Mouse (Mus musculus): ENCODE data around the gene Capns1. TPM values are rescaled to one million over a fixed set of nuclear protein-coding genes. Genes with fewer than 3 reads are reported as not detected.
A peak's percentile ranks its signal among the peaks of the same experiment; 100 is the strongest.

Gene Capns1
- polyA plus RNA-seq, 1 experiment from 2014 or later: 62.0 TPM

DNA sequence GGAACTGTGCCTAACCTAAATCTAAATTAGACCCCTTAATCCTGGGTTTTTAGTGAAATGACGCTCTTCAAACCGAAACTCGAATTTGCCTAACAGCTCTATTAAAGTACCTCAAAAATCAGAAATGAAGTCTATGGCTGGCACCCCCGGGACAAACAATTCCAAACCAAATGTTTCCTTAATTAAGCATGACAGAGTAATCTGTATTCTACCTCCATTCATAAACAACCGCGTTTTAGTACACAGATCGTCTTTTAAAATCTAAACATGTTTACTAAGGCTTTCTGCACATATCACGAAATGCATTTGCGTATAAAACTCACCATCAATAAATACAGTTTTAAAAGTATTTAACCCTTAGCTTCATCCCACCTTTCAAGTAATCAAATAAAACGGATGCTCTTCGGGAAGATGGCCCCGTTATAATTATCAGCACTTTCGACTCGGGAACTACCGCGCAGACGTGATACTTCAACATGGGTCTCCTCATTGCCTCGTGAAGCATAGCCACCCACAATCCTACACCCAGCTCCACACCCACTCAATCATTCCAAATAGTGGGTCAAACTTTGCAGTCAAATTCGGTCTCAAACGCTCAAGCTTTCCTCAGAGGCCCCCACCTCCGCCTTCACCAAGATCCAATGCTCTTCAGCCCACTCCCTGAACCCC is 29.6 kb downstream of the Capns1 start:
- Histone ChIP-seq H3K9ac (peak overlapping the region; percentile 83), H3K4me3 (replicated peaks; ENCODE audit: low read length) (peak overlapping the region; percentile 71), H3K36me3 (replicated peaks; ENCODE audit: control insufficient read depth, insufficient read depth) (peaks cover 25% of the 10 kb centered on the region), H3K4me1 (replicated peaks; ENCODE audit: control insufficient read depth, insufficient read depth, low read length) (peaks cover 14% of the 10 kb centered on the region), H3K4me2 (replicated peaks) (peak overlapping the region; percentile 59), H3K27ac (peak overlapping the region; percentile 90), H3K9me3 (ENCODE audit: control insufficient read depth, low read length) (peaks cover 31% of the 10 kb centered on the region), H3K27me3 (ENCODE audit: control insufficient read depth, insufficient read depth, low read length) (no peaks in the 10 kb centered on the region)
- peak; percentile 47 for ATAC-seq (ENCODE audit: low FRiP score)
- DNase-seq (ENCODE audit: low spot score): peak; percentile 68
- 4% methylated on average over 21 of the region's 21 CpGs for WGBS

GRCm38 (mm10) chr7:30164745-30165144 is 33.9 kb downstream of the Capns1 start:
- H3K27me3 ChIP-seq (ENCODE audit: control insufficient read depth, insufficient read depth, low read length): no peaks in the 10 kb centered on the region
- no peak overlapping the region for H3K27ac ChIP-seq
- no peak for DNase-seq (ENCODE audit: low spot score)
- H3K36me3 ChIP-seq (replicated peaks; ENCODE audit: control insufficient read depth, insufficient read depth): peaks cover 63% of the 10 kb centered on the region
- WGBS: 98% methylated on average over 2 of the region's 2 CpGs
- peaks cover 14% of the 10 kb centered on the region for H3K4me1 ChIP-seq (replicated peaks; ENCODE audit: control insufficient read depth, insufficient read depth, low read length)
- H3K9me3 ChIP-seq (ENCODE audit: control insufficient read depth, low read length): peaks cover 70% of the 10 kb centered on the region
- ATAC-seq (ENCODE audit: low FRiP score): no peak
- H3K4me3 ChIP-seq (replicated peaks; ENCODE audit: low read length): no peak overlapping the region
- no peak overlapping the region for H3K9ac ChIP-seq
- no peak overlapping the region for H3K4me2 ChIP-seq (replicated peaks)

DNA sequence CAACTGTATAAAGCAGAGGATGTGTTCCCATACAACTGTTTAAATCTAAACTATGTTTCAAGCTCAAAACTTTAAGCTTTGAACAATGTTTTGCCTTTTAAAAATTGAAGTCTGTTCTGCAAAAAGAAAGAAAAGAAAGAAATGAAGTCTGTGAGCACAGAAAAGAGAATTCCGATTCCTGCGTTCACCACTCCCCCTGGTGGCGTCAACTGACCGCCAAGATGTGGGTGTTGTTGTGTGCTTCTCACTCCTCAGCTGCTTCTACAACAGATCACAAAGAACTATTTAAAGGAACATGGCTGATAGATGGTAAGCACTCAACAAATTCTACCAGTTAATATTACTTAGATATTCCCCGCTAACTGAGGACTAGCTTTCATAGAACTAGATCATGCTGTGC is 35.5 kb downstream of the Capns1 start:
- H3K4me1 ChIP-seq (replicated peaks; ENCODE audit: control insufficient read depth, insufficient read depth, low read length): peaks cover 10% of the 10 kb centered on the region
- H3K4me2 ChIP-seq (replicated peaks): no peak overlapping the region
- peaks cover 80% of the 10 kb centered on the region for H3K36me3 ChIP-seq (replicated peaks; ENCODE audit: control insufficient read depth, insufficient read depth)
- ATAC-seq (ENCODE audit: low FRiP score): no peak
- H3K27me3 ChIP-seq (ENCODE audit: control insufficient read depth, insufficient read depth, low read length): no peaks in the 10 kb centered on the region
- H3K4me3 ChIP-seq (replicated peaks; ENCODE audit: low read length): no peak overlapping the region
- peaks cover 86% of the 10 kb centered on the region for H3K9me3 ChIP-seq (ENCODE audit: control insufficient read depth, low read length)
- no peak overlapping the region for H3K9ac ChIP-seq
- no peak for DNase-seq (ENCODE audit: low spot score)
- 98% methylated on average over 5 of the region's 5 CpGs for WGBS
- no peak overlapping the region for H3K27ac ChIP-seq

GRCm38 (mm10) chr7:30155507-30155906 is 43.1 kb downstream of the Capns1 start:
- Histone ChIP-seq H3K9me3 (ENCODE audit: control insufficient read depth, low read length) (peaks cover 94% of the 10 kb centered on the region), H3K9ac (no peak overlapping the region), H3K4me1 (replicated peaks; ENCODE audit: control insufficient read depth, insufficient read depth, low read length) (no peaks in the 10 kb centered on the region), H3K36me3 (replicated peaks; ENCODE audit: control insufficient read depth, insufficient read depth) (peaks cover 53% of the 10 kb centered on the region), H3K4me3 (replicated peaks; ENCODE audit: low read length) (no peak overlapping the region), H3K27ac (no peak overlapping the region), H3K27me3 (ENCODE audit: control insufficient read depth, insufficient read depth, low read length) (no peaks in the 10 kb centered on the region), H3K4me2 (replicated peaks) (no peak overlapping the region)
- ATAC-seq (ENCODE audit: low FRiP score) (no peak), DNase-seq (ENCODE audit: low spot score) (no peak)
- 99% methylated on average over 3 of the region's 3 CpGs for WGBS

- H3K27me3 ChIP-seq (ENCODE audit: control insufficient read depth, insufficient read depth, low read length): no peaks in the 10 kb centered on the region
- WGBS: 94% methylated on average over 1 of the region's 1 CpGs
- no peak overlapping the region for H3K9ac ChIP-seq
- H3K4me1 ChIP-seq (replicated peaks; ENCODE audit: control insufficient read depth, insufficient read depth, low read length): no peaks in the 10 kb centered on the region
- H3K9me3 ChIP-seq (ENCODE audit: control insufficient read depth, low read length): peaks cover 97% of the 10 kb centered on the region
- H3K4me2 ChIP-seq (replicated peaks): no peak overlapping the region
- H3K4me3 ChIP-seq (replicated peaks; ENCODE audit: low read length): no peak overlapping the region
- peaks cover 39% of the 10 kb centered on the region for H3K36me3 ChIP-seq (replicated peaks; ENCODE audit: control insufficient read depth, insufficient read depth)
- no peak for DNase-seq (ENCODE audit: low spot score)
- no peak overlapping the region for H3K27ac ChIP-seq
- no peak for ATAC-seq (ENCODE audit: low FRiP score)
Measured at GRCm38 (mm10) chr7:30154040-30154439, 44.6 kb downstream of the Capns1 start.

DNA sequence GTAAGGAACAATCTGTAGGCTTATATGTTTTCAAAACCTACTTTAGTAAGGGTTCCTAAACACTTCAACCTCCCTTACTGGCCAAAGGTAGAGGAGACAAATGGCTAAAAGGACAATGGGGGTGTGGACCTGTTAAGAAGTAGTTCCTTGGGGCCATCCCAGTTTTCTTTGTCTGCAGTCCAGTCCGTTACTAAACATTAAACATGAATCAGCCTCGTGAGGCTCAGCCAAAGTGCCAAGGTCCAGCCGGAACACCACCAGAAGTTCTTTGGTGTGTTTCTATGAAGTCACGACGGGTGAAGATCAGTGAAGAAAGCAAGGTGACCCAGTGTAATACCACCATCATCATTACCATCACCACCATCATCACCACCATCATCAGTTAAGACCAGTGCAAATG is 51.6 kb downstream of the Capns1 start:
- DNase-seq (ENCODE audit: low spot score) (no peak), ATAC-seq (ENCODE audit: low FRiP score) (no peak)
- no peaks in the 10 kb centered on the region for H3K27me3 ChIP-seq (ENCODE audit: control insufficient read depth, insufficient read depth, low read length)
- no peak overlapping the region for H3K9ac ChIP-seq
- no peak overlapping the region for H3K4me3 ChIP-seq (replicated peaks; ENCODE audit: low read length)
- no peaks in the 10 kb centered on the region; the same call in 1 of the 2 replicates for H3K36me3 ChIP-seq (replicated peaks; ENCODE audit: control insufficient read depth, insufficient read depth)
- peaks cover 53% of the 10 kb centered on the region for H3K9me3 ChIP-seq (ENCODE audit: control insufficient read depth, low read length)
- H3K27ac ChIP-seq: no peak overlapping the region
- 93% methylated on average over 5 of the region's 5 CpGs for WGBS
- no peak overlapping the region for H3K4me2 ChIP-seq (replicated peaks)
- 0 out of 2 replicates have a peak, but pooled peaks cover 4% of the 10 kb centered on the region for H3K4me1 ChIP-seq (replicated peaks; ENCODE audit: control insufficient read depth, insufficient read depth, low read length)

DNA sequence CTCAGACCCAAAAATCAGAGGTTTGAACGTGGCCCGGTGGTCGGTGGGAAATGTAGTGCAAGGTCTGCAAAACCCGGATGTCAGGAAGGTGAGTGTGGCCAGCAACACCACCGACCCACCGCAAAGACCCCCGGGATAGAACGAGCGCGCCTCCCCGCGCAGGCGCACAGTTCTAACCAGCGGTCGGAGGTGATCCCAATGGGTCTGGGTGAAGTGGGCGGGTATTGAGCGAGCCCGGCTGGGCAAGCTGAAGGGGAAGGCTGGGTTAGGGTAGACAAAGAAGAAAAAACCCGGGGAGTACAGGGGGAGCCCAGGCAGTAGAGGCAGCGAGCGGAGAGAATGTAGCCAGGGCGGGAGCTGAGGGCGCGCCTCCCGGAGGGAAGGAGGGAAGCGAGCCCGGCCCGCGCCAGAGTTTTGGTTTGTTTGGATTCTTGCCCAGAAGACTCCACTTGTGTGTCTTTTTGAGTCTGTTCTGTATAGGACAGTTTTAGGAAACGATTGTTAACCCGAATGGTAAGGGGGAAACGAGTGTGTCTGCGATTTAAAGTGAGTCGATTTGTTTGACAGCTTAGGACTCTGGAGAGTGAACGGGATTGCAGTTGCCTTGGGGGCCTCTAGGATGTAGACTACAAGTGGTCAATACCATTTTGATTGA is 54.9 kb downstream of the Capns1 start:
- DNase-seq (ENCODE audit: low spot score) (peak; percentile 85), ATAC-seq (ENCODE audit: low FRiP score) (peak; percentile 95)
- H3K9ac ChIP-seq: peak overlapping the region; percentile 63
- WGBS: 3% methylated on average over 35 of the region's 35 CpGs
- H3K4me2 ChIP-seq (replicated peaks): peak overlapping the region; percentile 71
- H3K36me3 ChIP-seq (replicated peaks; ENCODE audit: control insufficient read depth, insufficient read depth): peaks cover 4% of the 10 kb centered on the region
- H3K4me3 ChIP-seq (replicated peaks; ENCODE audit: low read length): peak overlapping the region; percentile 46
- 0 out of 2 replicates have a peak, but pooled peaks cover 4% of the 10 kb centered on the region for H3K4me1 ChIP-seq (replicated peaks; ENCODE audit: control insufficient read depth, insufficient read depth, low read length)
- H3K27ac ChIP-seq: peak overlapping the region; percentile 86
- no peaks in the 10 kb centered on the region for H3K27me3 ChIP-seq (ENCODE audit: control insufficient read depth, insufficient read depth, low read length)
- H3K9me3 ChIP-seq (ENCODE audit: control insufficient read depth, low read length): peaks cover 20% of the 10 kb centered on the region

- peaks cover 15% of the 10 kb centered on the region for H3K9me3 ChIP-seq (ENCODE audit: control insufficient read depth, low read length)
- peak overlapping the region; percentile 86 for H3K27ac ChIP-seq
- 17% methylated on average over 8 of the region's 8 CpGs for WGBS
- H3K4me2 ChIP-seq (replicated peaks): peak overlapping the region; percentile 71
- peak; percentile 39; the same call in 1 of the 2 replicates for ATAC-seq (ENCODE audit: low FRiP score)
- H3K9ac ChIP-seq: peak overlapping the region; percentile 63
- peak overlapping the region; percentile 46 for H3K4me3 ChIP-seq (replicated peaks; ENCODE audit: low read length)
- H3K36me3 ChIP-seq (replicated peaks; ENCODE audit: control insufficient read depth, insufficient read depth): peaks cover 4% of the 10 kb centered on the region
- DNase-seq (ENCODE audit: low spot score): no peak
- H3K27me3 ChIP-seq (ENCODE audit: control insufficient read depth, insufficient read depth, low read length): no peaks in the 10 kb centered on the region
- H3K4me1 ChIP-seq (replicated peaks; ENCODE audit: control insufficient read depth, insufficient read depth, low read length): 0 out of 2 replicates have a peak, but pooled peaks cover 4% of the 10 kb centered on the region
Measured at GRCm38 (mm10) chr7:30143170-30143554, 55.4 kb downstream of the Capns1 start.
